Mouse (Mus musculus) left cerebral cortex, adult 11 months (tissue): ENCODE data around the gene Ndufa3.
"Not testable (repeated sequence)": the region's sequence is repeated elsewhere in the genome, so short reads cannot be mapped to it uniquely, and the experiment has no call there.

ENCODE experiments used
- DNase-seq: peaks from one replicate; pipeline ENCODE4 v3.0.0; 2022; ENCODE audit warnings: low spot score

Gene Ndufa3

GRCm38 (mm10) chr7:3617242-3617995, at the start of gene Ndufa3:
Gene Ndufa3, plus strand, starts transcription at chr7:3617373.
- DNase-seq: peak; percentile 79

- no peak for DNase-seq
Observed at GRCm38 (mm10) chr7:3569725-3570124, 47.4 kb upstream of the Ndufa3 start.

GRCm38 (mm10) chr7:3570580-3570979, 46.6 kb upstream of the Ndufa3 start:
- not testable (repeated sequence) for DNase-seq

GRCm38 (mm10) chr7:3571847-3572246, 45.3 kb upstream of the Ndufa3 start:
- DNase-seq: no peak

GRCm38 (mm10) chr7:3574216-3574615, 43.0 kb upstream of the Ndufa3 start:
- no peak for DNase-seq

GRCm38 (mm10) chr7:3576354-3577124, 40.6 kb upstream of the Ndufa3 start:
- no peak for DNase-seq

GRCm38 (mm10) chr7:3578196-3578595, 39.0 kb upstream of the Ndufa3 start:
- DNase-seq: no peak

GRCm38 (mm10) chr7:3578952-3579546, 38.1 kb upstream of the Ndufa3 start:
- no peak for DNase-seq

- DNase-seq: no peak
Observed at GRCm38 (mm10) chr7:3580029-3580428, 37.1 kb upstream of the Ndufa3 start.

GRCm38 (mm10) chr7:3585763-3586162, 31.4 kb upstream of the Ndufa3 start:
- DNase-seq: no peak

GRCm38 (mm10) chr7:3586255-3586654, 30.9 kb upstream of the Ndufa3 start:
- no peak for DNase-seq

- DNase-seq: no peak
Observed at GRCm38 (mm10) chr7:3587292-3587691, 29.9 kb upstream of the Ndufa3 start.

- DNase-seq: no peak
Observed at GRCm38 (mm10) chr7:3590550-3590949, 26.6 kb upstream of the Ndufa3 start.

- DNase-seq: no peak
Observed at GRCm38 (mm10) chr7:3591534-3591933, 25.6 kb upstream of the Ndufa3 start.

- DNase-seq: no peak
Observed at GRCm38 (mm10) chr7:3593855-3594254, 23.3 kb upstream of the Ndufa3 start.

- no peak for DNase-seq
Observed at GRCm38 (mm10) chr7:3594686-3595085, 22.5 kb upstream of the Ndufa3 start.

- no peak for DNase-seq
Observed at GRCm38 (mm10) chr7:3595146-3595545, 22.0 kb upstream of the Ndufa3 start.

- DNase-seq: not testable (repeated sequence)
Observed at GRCm38 (mm10) chr7:3597755-3598154, 19.4 kb upstream of the Ndufa3 start.

GRCm38 (mm10) chr7:3601119-3601518, 16.1 kb upstream of the Ndufa3 start:
- peak; percentile 45 for DNase-seq

- no peak for DNase-seq
Observed at GRCm38 (mm10) chr7:3606798-3607197, 10.4 kb upstream of the Ndufa3 start.

- DNase-seq: no peak
Observed at GRCm38 (mm10) chr7:3607391-3607790, 9.8 kb upstream of the Ndufa3 start.

- no peak for DNase-seq
Observed at GRCm38 (mm10) chr7:3608668-3609067, 8.5 kb upstream of the Ndufa3 start.

- no peak for DNase-seq
Observed at GRCm38 (mm10) chr7:3609082-3609481, 8.1 kb upstream of the Ndufa3 start.
